Mouse (Mus musculus) lung, embryonic 16.5 days (tissue): ENCODE results near the gene Tmem125. TPM values are rescaled to one million over a fixed set of nuclear protein-coding genes. Genes with fewer than 3 reads are reported as not detected.
A peak's percentile ranks its signal among the peaks of the same experiment; 100 is the strongest.
"Not testable (repeated sequence)": the region's sequence is repeated elsewhere in the genome, so short reads cannot be mapped to it uniquely, and the experiment has no call there.

Source experiments
- ATAC-seq: fragments of 200-750 bp; cut with Nextera tagmentation; 2 replicates; pipeline ENCODE4 v1.8.0; 2017; ENCODE audit warnings: low read depth, mild to moderate bottlenecking, moderate library complexity
- H3K27ac ChIP-seq: fragments of 300-500 bp; sonication (generic); 2 replicates; pipeline ENCODE4 v1.5.1; 2014; ENCODE audit warnings: mild to moderate bottlenecking, control low read depth, low read length
- H3K27me3 ChIP-seq: fragments of 300-500 bp; sonication (generic); 2 replicates; pipeline ENCODE4 v1.6.1; 2014; ENCODE audit warnings: low read depth, low read length, mixed read lengths; ENCODE audit not compliant: control insufficient read depth, insufficient read depth
- H3K36me3 ChIP-seq: fragments of 300-500 bp; sonication (generic); 2 replicates; pipeline ENCODE4 v1.6.1; 2014; ENCODE audit warnings: low read length; ENCODE audit not compliant: control insufficient read depth, insufficient read depth
- H3K4me1 ChIP-seq: fragments of 300-500 bp; sonication (generic); replicated peaks from 2 replicates; pipeline ENCODE4 v1.6.1; 2014; ENCODE audit warnings: low read length, mixed read lengths; ENCODE audit not compliant: control insufficient read depth, insufficient read depth
- H3K4me2 ChIP-seq: fragments of 300-500 bp; sonication (generic); 2 replicates; pipeline ENCODE4 v1.6.1; 2014; ENCODE audit warnings: low read depth, low read length, control low read depth
- H3K4me3 ChIP-seq: fragments of 300-500 bp; sonication (generic); 2 replicates; pipeline ENCODE4 v1.5.1; 2014; ENCODE audit warnings: mild to moderate bottlenecking, low read length, control low read depth
- H3K9ac ChIP-seq: fragments of 300-500 bp; sonication (generic); 2 replicates; pipeline ENCODE4 v1.6.1; 2014; ENCODE audit warnings: low read length, control low read depth
- H3K9me3 ChIP-seq: fragments of 300-500 bp; sonication (generic); 2 replicates; pipeline ENCODE4 v1.6.1; 2016; ENCODE audit warnings: low read length; ENCODE audit not compliant: control insufficient read depth
- WGBS: fragments of 180-500 bp; shearing (Covaris S2); extraction: QIAGEN DNeasy Blood & Tissue Kit; methylation state at CpG from one replicate; pipeline ENCODE4 v1.1.7; 2014; 5-methylcytosine and 5-hydroxymethylcytosine counted together
- polyA plus RNA-seq: library from polyadenylated mRNA; unstranded; fragments of >200 nt; fragmentation: Nextera tagmentation; extraction: Ambion mirVana; gene quantifications from 2 replicates; pipeline ENCODE4 v1.2.1, GENCODE M21; 2015

Gene Tmem125
- polyA plus RNA-seq, 1 experiment from 2014 or later: 8.0 TPM

GRCm38 (mm10) chr4:118568709-118569108 is 24.9 kb upstream of the Tmem125 start:
- WGBS: 47% methylated on average over 10 of the region's 10 CpGs
- no peak for ATAC-seq
- no peak overlapping the region for H3K27ac ChIP-seq
- no peak overlapping the region for H3K9ac ChIP-seq
- H3K36me3 ChIP-seq: no peaks in the 10 kb centered on the region
- H3K27me3 ChIP-seq: no peaks in the 10 kb centered on the region
- no peak overlapping the region for H3K4me3 ChIP-seq
- H3K4me1 ChIP-seq: no peaks in the 10 kb centered on the region
- no peak overlapping the region for H3K4me2 ChIP-seq
- H3K9me3 ChIP-seq: no peaks in the 10 kb centered on the region

GRCm38 (mm10) chr4:118566161-118566676 is 22.4 kb upstream of the Tmem125 start:
- ATAC-seq: 0 out of 2 replicates have a peak, but pooled peaks have one; percentile 17
- Histone ChIP-seq H3K4me3 (no peak overlapping the region), H3K9ac (no peak overlapping the region), H3K36me3 (no peaks in the 10 kb centered on the region), H3K4me1 (no peaks in the 10 kb centered on the region), H3K27me3 (no peaks in the 10 kb centered on the region), H3K27ac (no peak overlapping the region), H3K9me3 (no peaks in the 10 kb centered on the region), H3K4me2 (no peak overlapping the region)
- WGBS: 31% methylated on average over 7 of the region's 7 CpGs

- H3K4me1 ChIP-seq: no peaks in the 10 kb centered on the region
- H3K9ac ChIP-seq: no peak overlapping the region
- H3K9me3 ChIP-seq: no peaks in the 10 kb centered on the region
- H3K36me3 ChIP-seq: no peaks in the 10 kb centered on the region
- no peak overlapping the region for H3K4me3 ChIP-seq
- WGBS: 74% methylated on average over 3 of the region's 3 CpGs
- H3K27ac ChIP-seq: no peak overlapping the region
- no peak overlapping the region for H3K4me2 ChIP-seq
- no peaks in the 10 kb centered on the region for H3K27me3 ChIP-seq
- no peak for ATAC-seq
These were observed 21.1 kb upstream of the Tmem125 start for GRCm38 (mm10) chr4:118564926-118565279.

GRCm38 (mm10) chr4:118564062-118564925 is 20.4 kb upstream of the Tmem125 start:
- WGBS: 69% methylated on average over 13 of the region's 13 CpGs
- Histone ChIP-seq H3K9me3 (no peaks in the 10 kb centered on the region), H3K4me2 (no peak overlapping the region), H3K4me1 (no peaks in the 10 kb centered on the region), H3K27me3 (no peaks in the 10 kb centered on the region), H3K36me3 (no peaks in the 10 kb centered on the region), H3K4me3 (no peak overlapping the region), H3K9ac (no peak overlapping the region), H3K27ac (no peak overlapping the region)
- no peak for ATAC-seq

GRCm38 (mm10) chr4:118553039-118553649 is 9.3 kb upstream of the Tmem125 start:
- no peaks in the 10 kb centered on the region for H3K36me3 ChIP-seq
- no peak overlapping the region for H3K4me2 ChIP-seq
- H3K4me3 ChIP-seq: no peak overlapping the region
- ATAC-seq: no peak
- no peak overlapping the region for H3K9ac ChIP-seq
- no peaks in the 10 kb centered on the region for H3K9me3 ChIP-seq
- 51% methylated on average over 3 of the region's 3 CpGs for WGBS
- H3K27me3 ChIP-seq: no peaks in the 10 kb centered on the region
- H3K4me1 ChIP-seq: no peaks in the 10 kb centered on the region
- no peak overlapping the region for H3K27ac ChIP-seq

GRCm38 (mm10) chr4:118548130-118548480 is 4.3 kb upstream of the Tmem125 start:
- ATAC-seq, H3K36me3 ChIP-seq, H3K9ac ChIP-seq, H3K9me3 ChIP-seq, H3K27me3 ChIP-seq, H3K4me3 ChIP-seq, H3K27ac ChIP-seq, H3K4me1 ChIP-seq, H3K4me2 ChIP-seq: not testable (repeated sequence)
- WGBS: 83% methylated on average over 10 of the region's 10 CpGs

- not testable (repeated sequence) for H3K27me3 ChIP-seq, H3K4me3 ChIP-seq, H3K9me3 ChIP-seq, H3K4me2 ChIP-seq, H3K27ac ChIP-seq, H3K36me3 ChIP-seq, ATAC-seq, H3K9ac ChIP-seq, H3K4me1 ChIP-seq
- 86% methylated on average over 22 of the region's 23 CpGs for WGBS
These were observed 3.7 kb upstream of the Tmem125 start for GRCm38 (mm10) chr4:118547424-118548129.

- Histone ChIP-seq H3K9me3 (no peaks in the 10 kb centered on the region), H3K27me3 (no peaks in the 10 kb centered on the region), H3K4me3 (peak overlapping the region; percentile 45), H3K36me3 (no peaks in the 10 kb centered on the region), H3K4me2 (peak overlapping the region; percentile 60), H3K9ac (peak overlapping the region; percentile 44), H3K4me1 (0 out of 2 replicates have a peak, but pooled peaks cover 2% of the 10 kb centered on the region), H3K27ac (peak overlapping the region; percentile 92)
- 41% methylated on average over 14 of the region's 14 CpGs for WGBS
- no peak for ATAC-seq
These were observed 740 bp upstream of the Tmem125 start for GRCm38 (mm10) chr4:118544441-118545127.
